12 mouse cellular contexts compared by ENCODE assay signal in the genomic region with DNA sequence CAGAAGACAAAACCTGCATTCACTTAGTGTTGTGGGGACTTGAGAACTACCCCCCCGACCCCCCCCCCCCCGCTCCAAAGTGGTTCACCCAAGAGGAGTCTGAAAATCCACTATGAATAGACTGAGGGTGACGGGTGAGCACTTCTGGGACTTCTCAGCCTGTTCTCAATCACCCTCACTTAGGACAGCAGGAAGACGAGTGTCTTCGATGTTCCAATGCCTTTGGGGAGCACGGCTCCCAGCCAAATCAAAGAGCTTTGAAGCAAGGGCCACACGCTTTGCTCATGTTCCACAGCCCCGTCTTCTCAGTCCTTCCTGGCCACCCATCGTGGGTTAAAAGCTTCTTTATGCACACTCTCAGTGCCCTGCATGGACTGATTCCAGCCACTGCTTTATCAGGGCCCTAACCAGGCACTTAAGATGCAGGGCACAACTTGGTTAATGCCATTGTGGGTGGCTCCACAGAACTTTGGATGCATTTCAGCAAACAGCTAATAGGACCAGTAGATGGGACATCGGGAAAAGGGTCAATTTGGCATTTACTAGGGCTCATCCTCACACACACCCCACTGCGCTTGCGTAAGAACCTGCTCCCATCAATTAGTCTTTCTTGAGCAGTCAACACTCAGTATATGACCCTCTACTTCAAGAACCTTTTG.
DNase-seq lines count a peak whose midpoint lies in the region; ATAC-seq lines count a peak whose summit lies in the region.
"Had no signal": no experiment of that assay in that cellular context is flagged by ENCODE, and none has a peak within 500 bp of the region (broad histone marks: within the 10 kb centered on the region; RNA-seq: fewer than 3 reads in every experiment).

No protein-coding gene starts in this region.

- no peak for ATAC-seq in forebrain, embryonic 11.5 days (replicated peaks; ENCODE audit: low FRiP score)
- ATAC-seq in liver, embryonic 11.5 days (replicated peaks; ENCODE audit: low FRiP score), result no peak

- peaks cover 18% of the 10 kb centered on the region for H3K4me1 ChIP-seq in forebrain, embryonic 11.5 days (replicated peaks; ENCODE audit: control insufficient read depth, insufficient read depth, low read length)
- peaks cover 74% of the 10 kb centered on the region for H3K4me1 ChIP-seq in liver, embryonic 11.5 days (replicated peaks; ENCODE audit: control insufficient read depth, insufficient read depth, low read length)

- 73% methylated on average over 12 of the region's 12 CpGs for WGBS in forebrain, embryonic 11.5 days
- 73% methylated on average over 12 of the region's 12 CpGs for WGBS in liver, embryonic 11.5 days

- H3K4me2 ChIP-seq in forebrain, embryonic 11.5 days (ENCODE audit: low read depth, low read length, severe bottlenecking), result no peak overlapping the region
- H3K4me2 ChIP-seq in liver, embryonic 11.5 days, result no peak overlapping the region

- H3K4me3 ChIP-seq in forebrain, embryonic 11.5 days (ENCODE audit: low read depth, low read length), result no peak overlapping the region
- no peak overlapping the region for H3K4me3 ChIP-seq in liver, embryonic 11.5 days (ENCODE audit: low read depth, low read length)
- H3K4me3 ChIP-seq: limb, embryonic 10.5 days had no signal

- no peaks in the 10 kb centered on the region for H3K36me3 ChIP-seq in forebrain, embryonic 11.5 days (ENCODE audit: control insufficient read depth, insufficient read depth, low read length)
- no peaks in the 10 kb centered on the region for H3K36me3 ChIP-seq in liver, embryonic 11.5 days (ENCODE audit: control insufficient read depth, insufficient read depth, low read length)

- peak; percentile 45 for DNase-seq in cerebellum, adult 11-12 months
- no peak for DNase-seq in cerebellum, postnatal 25 days
- peak; percentile 38 to 58 for DNase-seq in layer of hippocampus, adult 8-10 months (ENCODE audit: low spot score in 2 of 2)
- no peak for DNase-seq in layer of hippocampus, postnatal 25 days (ENCODE audit: extremely low spot score in 1 of 2, low spot score in 1 of 2)
- peak; percentile 39 for DNase-seq in forebrain, embryonic 11.5 days (ENCODE audit: low spot score)
- DNase-seq in lung, postnatal 14 days, result peak; percentile 51
- DNase-seq in liver, embryonic 11.5 days (ENCODE audit: low spot score), result no peak
- DNase-seq in urinary bladder, postnatal 36 days (ENCODE audit: low spot score in 2 of 2), result no peak
- DNase-seq: adrenal gland, adult 8-10 months; kidney, postnatal 36 days; thymus, postnatal 25 days had no signal

- H3K27me3 ChIP-seq in forebrain, embryonic 11.5 days (ENCODE audit: control insufficient read depth, insufficient read depth, low read length), result no peaks in the 10 kb centered on the region
- H3K27me3 ChIP-seq in liver, embryonic 11.5 days (replicated peaks; ENCODE audit: control insufficient read depth, insufficient read depth, low read length), result no peaks in the 10 kb centered on the region

- H3K9me3 ChIP-seq in forebrain, embryonic 11.5 days (ENCODE audit: control insufficient read depth, low read length), result no peaks in the 10 kb centered on the region
- no peaks in the 10 kb centered on the region for H3K9me3 ChIP-seq in liver, embryonic 11.5 days (ENCODE audit: control insufficient read depth, low read length)
- H3K9me3 ChIP-seq: limb, embryonic 10.5 days had no signal

- H3K27ac ChIP-seq in forebrain, embryonic 11.5 days (ENCODE audit: low read depth, low read length), result no peak overlapping the region
- H3K27ac ChIP-seq in liver, embryonic 11.5 days (ENCODE audit: low read depth, low read length), result no peak overlapping the region
- H3K27ac ChIP-seq: limb, embryonic 10.5 days had no signal

- H3K9ac ChIP-seq in forebrain, embryonic 11.5 days (ENCODE audit: low read length), result no peak overlapping the region
- H3K9ac ChIP-seq in liver, embryonic 11.5 days (ENCODE audit: low read depth, low read length), result no peak overlapping the region

Comparison
In these comparisons a context has a peak if more than half of its experiments do, and no peak if none do; other contexts are left out.
1. DNase-seq: peak in cerebellum, adult 11-12 months (single experiment), layer of hippocampus, adult 8-10 months (2 of 2), forebrain, embryonic 11.5 days (single experiment) and lung, postnatal 14 days (single experiment); none in cerebellum, postnatal 25 days (0 of 2), layer of hippocampus, postnatal 25 days (0 of 2), liver, embryonic 11.5 days (single experiment) and urinary bladder, postnatal 36 days (0 of 2).